ENCODE assay signal across 8 mouse cellular contexts in the genomic region with DNA sequence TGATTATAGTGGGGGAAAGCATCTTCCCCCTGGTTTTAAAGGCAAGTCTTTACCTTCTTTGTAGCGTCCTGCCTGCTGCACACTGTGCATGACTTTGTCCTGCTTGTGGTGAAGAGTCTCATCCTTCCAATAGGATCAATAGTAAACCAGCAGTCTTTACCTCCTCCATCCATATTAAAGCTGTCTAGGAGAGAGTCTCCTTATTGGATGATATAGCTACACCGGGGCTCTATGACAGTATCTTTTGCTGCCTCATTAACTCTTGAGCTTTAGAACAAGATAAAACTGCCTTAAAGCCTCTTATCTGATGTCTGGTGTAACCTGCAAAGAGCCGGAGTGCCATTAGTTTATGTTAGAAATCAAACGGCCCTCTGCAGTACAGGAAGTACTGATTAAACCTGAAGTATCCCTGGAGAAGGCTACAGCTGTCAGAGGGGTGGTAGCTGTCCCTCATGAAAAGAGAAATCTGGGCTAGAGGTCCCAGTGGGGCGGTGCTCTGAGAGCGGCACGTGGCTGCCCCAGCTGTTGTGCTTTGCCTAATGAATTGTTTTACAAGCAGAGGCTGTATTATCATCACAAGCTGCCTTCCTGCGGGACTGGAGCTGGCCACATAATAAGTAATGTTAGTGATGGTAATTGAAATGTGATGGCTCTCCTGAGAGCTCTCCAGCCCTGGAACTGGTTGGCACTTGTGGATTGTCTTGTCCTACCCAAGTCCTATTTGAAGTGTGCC. TPM values are rescaled to one million over a fixed set of nuclear protein-coding genes. Genes with fewer than 3 reads are reported as not detected.
DNase-seq lines count a peak whose midpoint lies in the region; ATAC-seq and TF ChIP-seq lines count a peak whose summit lies in the region.

No protein-coding gene starts in this region.

- H3K4me1 ChIP-seq in lung, embryonic 14.5 days (ENCODE audit: insufficient read depth), result 0 out of 2 replicates have a peak, but pooled peaks cover 7% of the 10 kb centered on the region
- H3K4me1 ChIP-seq in heart, postnatal 0 days (ENCODE audit: control insufficient read depth, insufficient read depth), result 0 out of 2 replicates have a peak, but pooled peaks cover 8% of the 10 kb centered on the region
- H3K4me1 ChIP-seq in neural tube, embryonic 12.5 days, result peaks cover 10% of the 10 kb centered on the region; the same call in 1 of the 2 replicates

- H3K4me2 ChIP-seq in lung, embryonic 14.5 days, result no peak overlapping the region
- H3K4me2 ChIP-seq in heart, postnatal 0 days (ENCODE audit: low read depth, low read length), result no peak overlapping the region
- peak overlapping the region; percentile 14; the same call in 1 of the 2 replicates for H3K4me2 ChIP-seq in neural tube, embryonic 12.5 days (replicated peaks)

- H3K4me3 ChIP-seq in lung, embryonic 14.5 days (ENCODE audit: low read depth, low read length), result no peak overlapping the region
- no peak overlapping the region for H3K4me3 ChIP-seq in heart, postnatal 0 days (ENCODE audit: low read depth, low read length)
- H3K4me3 ChIP-seq in neural tube, embryonic 12.5 days, result no peak overlapping the region

- intact Hi-C loops in left cerebral cortex, postnatal 14 days (cut with DNase I), result no loop called here

- no peak overlapping the region for H3K27ac ChIP-seq in lung, embryonic 14.5 days (ENCODE audit: low read depth)
- no peak overlapping the region for H3K27ac ChIP-seq in heart, postnatal 0 days (ENCODE audit: low read depth)
- H3K27ac ChIP-seq in neural tube, embryonic 12.5 days, result no peak overlapping the region

- TF ChIP-seq CTCF in lung, embryonic 14.5 days (IDR thresholded peaks at IDR 0.05; ENCODE audit: low read depth), result no peak
- no peak for TF ChIP-seq CTCF in heart, postnatal 0 days (IDR thresholded peaks at IDR 0.05; ENCODE audit: low read depth)

- ATAC-seq in lung, embryonic 14.5 days (ENCODE audit: insufficient read depth), result no peak
- ATAC-seq in heart, postnatal 0 days (ENCODE audit: insufficient read depth, low read depth), result peak; percentile 63; the same call in 1 of the 2 replicates
- ATAC-seq in neural tube, embryonic 12.5 days (ENCODE audit: low FRiP score, low read depth), result peak; percentile 82

- H3K36me3 ChIP-seq in lung, embryonic 14.5 days (ENCODE audit: insufficient read depth), result no peaks in the 10 kb centered on the region
- peaks cover 11% of the 10 kb centered on the region; the same call in 1 of the 2 replicates for H3K36me3 ChIP-seq in heart, postnatal 0 days (replicated peaks; ENCODE audit: control insufficient read depth, insufficient read depth, low read length)
- H3K36me3 ChIP-seq in neural tube, embryonic 12.5 days, result no peaks in the 10 kb centered on the region

- no peak for TF ChIP-seq EP300 in heart, postnatal 0 days (IDR thresholded peaks at IDR 0.05; ENCODE audit: low read depth)

- peak; percentile 52 for DNase-seq in lung, embryonic 14.5 days
- no peak for DNase-seq in lung, postnatal 25 days (ENCODE audit: low spot score)
- DNase-seq in heart, postnatal 0 days (ENCODE audit: low spot score), result peak; percentile 17
- peak; percentile 21 to 34 for DNase-seq in kidney, postnatal 36 days
- DNase-seq in left cerebral cortex, postnatal 14 days (ENCODE audit: low spot score in 2 of 2), result no peak
- no peak for DNase-seq in frontal cortex, postnatal 10 days (ENCODE audit: low spot score in 2 of 2)
- no peak for DNase-seq in thymus, postnatal 25 days

- no peaks in the 10 kb centered on the region for H3K27me3 ChIP-seq in lung, embryonic 14.5 days (ENCODE audit: insufficient read depth, low read length)
- H3K27me3 ChIP-seq in heart, postnatal 0 days (ENCODE audit: control insufficient read depth, insufficient read depth, low read length), result no peaks in the 10 kb centered on the region
- peaks cover 8% of the 10 kb centered on the region for H3K27me3 ChIP-seq in neural tube, embryonic 12.5 days (replicated peaks)

- 16% methylated on average over 8 of the region's 8 CpGs for WGBS in lung, embryonic 14.5 days
- 27% methylated on average over 8 of the region's 8 CpGs for WGBS in heart, postnatal 0 days
- 18% methylated on average over 8 of the region's 8 CpGs for WGBS in neural tube, embryonic 12.5 days

- H3K9ac ChIP-seq in lung, embryonic 14.5 days, result no peak overlapping the region
- H3K9ac ChIP-seq in heart, postnatal 0 days (replicated peaks; ENCODE audit: low read depth, low read length), result no peak overlapping the region
- H3K9ac ChIP-seq in neural tube, embryonic 12.5 days, result no peak overlapping the region

- H3K9me3 ChIP-seq in lung, embryonic 14.5 days (ENCODE audit: low read depth, low read length), result no peaks in the 10 kb centered on the region
- no peaks in the 10 kb centered on the region for H3K9me3 ChIP-seq in heart, postnatal 0 days (replicated peaks; ENCODE audit: control insufficient read depth, low read length)
- H3K9me3 ChIP-seq in neural tube, embryonic 12.5 days, result no peaks in the 10 kb centered on the region

RNA-seq across cellular contexts. Expression of a gene that starts 36.3 kb away (rescaled TPM):
- polyA plus RNA-seq in lung, embryonic 14.5 days (2014; fragmentation: Nextera tagmentation; extraction: Ambion mirVana), result 21.8 and 22.5 TPM in 2 replicates
- 11.1 and 23.7 TPM in 2 replicates for total RNA-seq in heart, postnatal 0 days (2014; rRNA removed; ENCODE audit: low replicate concordance)
- 12.4 and 14.3 TPM in 2 replicates for polyA plus RNA-seq in heart, postnatal 0 days (2015; fragmentation: Nextera tagmentation; extraction: Ambion mirVana)
- polyA plus RNA-seq in neural tube, embryonic 12.5 days (2016; fragmentation: Nextera tagmentation; extraction: Ambion mirVana), result 33.1 and 34.0 TPM in 2 replicates
- total RNA-seq in left cerebral cortex, postnatal 14 days (2021), result 10 to 100 TPM; 18.9 to 20.3 TPM

RNA-seq across cellular contexts. Expression of a gene that starts 36.7 kb away (rescaled TPM):
- 32.8 and 35.4 TPM in 2 replicates for polyA plus RNA-seq in lung, embryonic 14.5 days (2014; fragmentation: Nextera tagmentation; extraction: Ambion mirVana)
- 80.0 and 80.1 TPM in 2 replicates for total RNA-seq in heart, postnatal 0 days (2014; rRNA removed; ENCODE audit: low replicate concordance)
- 71.9 and 74.9 TPM in 2 replicates for polyA plus RNA-seq in heart, postnatal 0 days (2015; fragmentation: Nextera tagmentation; extraction: Ambion mirVana)
- polyA plus RNA-seq in neural tube, embryonic 12.5 days (2016; fragmentation: Nextera tagmentation; extraction: Ambion mirVana), result 24.0 and 25.9 TPM in 2 replicates
- 10 to 100 TPM; 35.3 to 39.5 TPM for total RNA-seq in left cerebral cortex, postnatal 14 days (2021)

Comparison
In these comparisons a context has a peak if more than half of its experiments do, and no peak if none do; other contexts are left out.
1. DNase-seq: peak in lung, embryonic 14.5 days (single experiment), heart, postnatal 0 days (single experiment) and kidney, postnatal 36 days (2 of 2); none in lung, postnatal 25 days (single experiment), left cerebral cortex, postnatal 14 days (0 of 2), frontal cortex, postnatal 10 days (0 of 2) and thymus, postnatal 25 days (single experiment).